Mouse (Mus musculus) heart, postnatal 0 days (tissue): Measurements from ENCODE around the gene Hist1h2bh. TPM values are rescaled to one million over a fixed set of nuclear protein-coding genes. Genes with fewer than 3 reads are reported as not detected.
A peak's percentile ranks its signal among the peaks of the same experiment; 100 is the strongest.
"Not testable (repeated sequence)": the region's sequence is repeated elsewhere in the genome, so short reads cannot be mapped to it uniquely, and the experiment has no call there.

Source experiments
- ATAC-seq: fragments of 200-750 bp; cut with Nextera tagmentation; 2 replicates; pipeline ENCODE4 v1.8.0; 2017; ENCODE audit warnings: low read depth, moderate number of reproducible peaks, moderate library complexity; ENCODE audit not compliant: insufficient read depth
- DNase-seq: peaks from one replicate; pipeline ENCODE4 v3.0.0-alpha.2; 2016; ENCODE audit warnings: low spot score
- H3K27ac ChIP-seq: fragments of 300-500 bp; sonication (generic); 2 replicates; pipeline ENCODE4 v1.5.1; 2014; ENCODE audit warnings: low read depth, mild to moderate bottlenecking
- H3K27me3 ChIP-seq: fragments of 300-500 bp; sonication (generic); 2 replicates; pipeline ENCODE4 v1.6.1; 2014; ENCODE audit warnings: low read length, mixed read lengths; ENCODE audit not compliant: control insufficient read depth, insufficient read depth
- H3K36me3 ChIP-seq: fragments of 300-500 bp; sonication (generic); replicated peaks from 2 replicates; pipeline ENCODE4 v1.6.1; 2014; ENCODE audit warnings: low read length, mixed read lengths; ENCODE audit not compliant: control insufficient read depth, insufficient read depth
- H3K4me1 ChIP-seq: fragments of 300-500 bp; sonication (generic); 2 replicates; pipeline ENCODE4 v1.6.1; 2014; ENCODE audit warnings: antibody characterized with exemption; ENCODE audit not compliant: control insufficient read depth, insufficient read depth
- H3K4me2 ChIP-seq: fragments of 300-500 bp; sonication (generic); 2 replicates; pipeline ENCODE4 v1.6.1; 2014; ENCODE audit warnings: low read depth, mild to moderate bottlenecking, low read length, moderate library complexity
- H3K4me3 ChIP-seq: fragments of 300-500 bp; sonication (generic); 2 replicates; pipeline ENCODE4 v1.5.1; 2014; ENCODE audit warnings: low read depth, low read length
- H3K9ac ChIP-seq: fragments of 300-500 bp; sonication (generic); replicated peaks from 2 replicates; pipeline ENCODE4 v1.6.1; 2014; ENCODE audit warnings: low read depth, low read length, mixed read lengths
- H3K9me3 ChIP-seq: fragments of 300-500 bp; sonication (generic); replicated peaks from 2 replicates; pipeline ENCODE4 v1.6.1; 2016; ENCODE audit warnings: low read length; ENCODE audit not compliant: control insufficient read depth
- CTCF ChIP-seq: IDR thresholded peaks from 2 replicates; pipeline ENCODE4 v1.5.1; 2016; ENCODE audit warnings: antibody characterized with exemption, control low read depth, low read depth
- EP300 ChIP-seq: IDR thresholded peaks from 2 replicates; pipeline ENCODE4 v1.6.1; 2016; ENCODE audit warnings: antibody characterized with exemption, low read depth
- WGBS: fragments of 180-500 bp; shearing (Covaris S2); extraction: QIAGEN DNeasy Blood & Tissue Kit; methylation state at CpG from one replicate; pipeline ENCODE4 v1.1.7; 2014; 5-methylcytosine and 5-hydroxymethylcytosine counted together
- polyA plus RNA-seq: library from polyadenylated mRNA; unstranded; fragments of >200 nt; fragmentation: Nextera tagmentation; extraction: Ambion mirVana; gene quantifications from 2 replicates; pipeline ENCODE4 v1.2.1, GENCODE M21; 2015
- total RNA-seq: library from RNA; depleted of rRNA; stranded (reverse); fragments of >200 nt; gene quantifications from 2 replicates; pipeline ENCODE4 v1.2.3, GENCODE M21; 2014; ENCODE audit warnings: low replicate concordance

Gene Hist1h2bh
- total and polyA plus RNA-seq, 2 experiments from 2014 or later = 0.31 to 82.5 TPM

DNA sequence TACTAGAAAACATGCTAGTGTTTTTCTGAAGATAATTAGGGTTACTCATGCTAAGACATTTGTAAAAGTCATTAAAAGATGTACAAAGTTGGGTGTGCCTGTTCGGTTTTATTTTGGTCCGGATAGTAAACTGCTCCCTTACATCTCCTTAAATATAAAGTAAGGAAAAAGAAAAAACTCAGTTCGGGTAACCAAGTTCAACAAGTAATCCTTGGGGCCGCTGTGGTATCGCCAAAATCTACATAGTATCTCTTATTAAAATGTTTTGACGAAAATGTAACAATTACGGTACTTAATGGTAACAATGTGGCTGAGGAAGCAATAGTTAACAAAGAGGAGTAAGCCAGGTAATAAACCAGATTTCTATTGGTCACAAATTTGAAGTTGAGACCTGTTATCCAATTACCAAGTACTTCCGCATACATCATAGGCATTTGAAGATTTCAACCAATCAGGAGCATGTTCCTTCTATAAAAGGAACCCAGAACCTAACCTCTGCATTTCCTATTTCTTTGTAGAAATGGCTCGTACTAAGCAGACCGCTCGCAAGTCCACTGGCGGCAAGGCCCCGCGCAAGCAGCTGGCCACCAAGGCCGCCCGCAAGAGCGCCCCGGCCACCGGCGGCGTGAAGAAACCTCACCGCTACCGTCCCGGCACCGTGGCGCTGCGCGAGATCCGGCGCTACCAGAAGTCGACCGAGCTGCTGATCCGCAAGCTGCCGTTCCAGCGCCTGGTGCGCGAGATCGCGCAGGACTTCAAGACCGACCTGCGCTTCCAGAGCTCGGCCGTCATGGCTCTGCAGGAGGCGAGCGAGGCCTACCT, 984 bp upstream of the Hist1h2bh start, which contains the start of gene Hist1h3f:
TSS of gene Hist1h3f (plus strand) at position 88 of the 822 bp plus-strand sequence.
- ATAC-seq (peak; percentile 88), DNase-seq (peak; percentile 98)
- TF ChIP-seq CTCF (no peak), EP300 (no peak)
- no peaks in the 10 kb centered on the region for H3K9me3 ChIP-seq
- under 1% methylated on average over 22 of the region's 45 CpGs for WGBS
- peak within 1 kb of the TSS; percentile 59 for H3K9ac ChIP-seq
- H3K27me3 ChIP-seq = no peaks in the 10 kb centered on the region
- H3K36me3 ChIP-seq = no peaks in the 10 kb centered on the region
- H3K27ac ChIP-seq = peak within 1 kb of the TSS; percentile 95
- no peaks in the 10 kb centered on the region for H3K4me1 ChIP-seq
- peak within 1 kb of the TSS; percentile 57 for H3K4me3 ChIP-seq
- peak within 1 kb of the TSS; percentile 81 for H3K4me2 ChIP-seq

DNA sequence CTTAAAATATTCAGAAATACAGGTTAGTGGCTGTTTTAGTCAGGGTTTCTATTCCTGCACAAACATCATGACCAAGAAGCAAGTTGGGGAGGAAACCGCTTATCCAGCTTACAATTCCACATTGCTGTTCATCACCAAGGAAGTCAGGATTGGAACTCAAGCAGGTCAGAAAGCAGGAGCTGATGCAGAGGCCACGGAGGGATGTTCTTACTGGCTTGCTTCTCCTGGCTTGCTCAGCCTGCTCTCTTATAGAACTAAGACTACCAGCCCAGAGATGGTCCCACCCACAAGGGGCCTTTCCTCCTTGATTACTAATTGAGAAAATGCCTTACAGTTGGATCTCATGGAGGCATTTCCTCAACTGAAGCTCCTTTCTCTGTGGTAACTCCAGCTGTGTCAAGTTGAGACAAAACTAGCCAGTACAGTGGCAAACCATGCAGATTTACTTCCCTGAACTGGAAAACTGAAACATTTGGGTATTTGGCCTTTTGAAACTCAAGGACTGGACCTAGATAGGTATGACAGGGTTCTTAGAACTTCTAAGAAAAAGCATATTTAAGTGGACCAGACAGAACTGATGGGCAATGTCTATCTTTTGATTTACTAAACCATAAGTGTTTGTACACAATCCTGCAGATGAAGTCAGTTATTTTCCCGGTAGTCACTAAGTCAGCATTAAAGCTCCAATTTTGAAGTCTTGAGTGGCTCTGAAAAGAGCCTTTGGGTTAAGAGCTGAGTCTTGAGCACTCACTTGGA, 789 bp downstream of the Hist1h2bh start:
- Histone ChIP-seq H3K4me3 (peak overlapping the region; percentile 55), H3K9ac (peak overlapping the region; percentile 58; the same call in 1 of the 2 replicates), H3K27ac (peak overlapping the region; percentile 89), H3K4me2 (peak overlapping the region; percentile 81)
- not testable (repeated sequence) for H3K9me3 ChIP-seq, H3K4me1 ChIP-seq, H3K27me3 ChIP-seq, DNase-seq, ATAC-seq, H3K36me3 ChIP-seq
- WGBS = 15% methylated on average over 3 of the region's 3 CpGs

GRCm38 (mm10) chr13:23541497-23541896, 1.7 kb downstream of the Hist1h2bh start:
- no peaks in the 10 kb centered on the region for H3K27me3 ChIP-seq
- H3K4me2 ChIP-seq = no peak overlapping the region
- H3K9me3 ChIP-seq = no peaks in the 10 kb centered on the region
- H3K4me1 ChIP-seq = no peaks in the 10 kb centered on the region
- 83% methylated on average over 3 of the region's 3 CpGs for WGBS
- no peak overlapping the region for H3K9ac ChIP-seq
- no peak for DNase-seq
- TF ChIP-seq CTCF (no peak), EP300 (no peak)
- no peak overlapping the region for H3K27ac ChIP-seq
- H3K4me3 ChIP-seq = no peak overlapping the region
- no peaks in the 10 kb centered on the region for H3K36me3 ChIP-seq
- ATAC-seq = no peak

DNA sequence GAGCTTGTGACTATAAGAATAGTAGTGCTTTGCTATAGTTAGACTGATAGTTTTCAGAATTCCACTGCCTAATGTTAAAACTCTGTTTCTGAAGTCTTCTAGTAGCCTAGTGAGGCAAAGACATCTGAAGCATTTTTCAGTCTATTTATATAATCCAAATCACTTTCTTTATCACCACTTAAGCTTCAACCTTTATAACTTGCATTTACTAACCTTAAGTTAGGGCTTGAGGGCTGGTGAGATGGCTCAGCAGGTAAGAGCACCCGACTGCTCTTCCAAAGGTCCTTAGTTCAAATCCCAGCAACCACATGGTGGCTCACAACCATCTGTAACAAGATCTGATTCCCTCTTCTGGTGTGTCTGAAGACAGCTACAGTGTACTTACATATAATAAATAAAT, 3.4 kb downstream of the Hist1h2bh start:
- WGBS = 58% methylated on average over 1 of the region's 1 CpGs

DNA sequence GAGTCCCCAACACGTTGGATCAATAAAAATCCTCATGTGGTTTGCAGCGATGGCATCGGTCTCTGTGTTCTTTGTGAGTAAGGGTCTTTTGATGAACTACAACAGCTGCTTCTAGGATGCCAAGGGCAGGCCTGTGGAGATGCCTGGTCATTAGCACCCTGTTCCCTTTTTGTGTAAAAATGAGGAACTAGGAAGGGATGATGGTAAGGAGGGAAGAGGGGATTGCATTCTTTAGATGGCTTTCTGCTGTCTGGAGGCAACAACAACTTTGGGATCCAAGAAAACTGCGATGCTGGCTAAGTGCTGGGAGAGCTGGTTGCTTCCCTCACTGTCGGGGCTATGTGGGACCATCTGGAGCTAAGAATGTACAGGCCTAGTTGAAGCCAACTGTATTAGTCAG, 4.9 kb downstream of the Hist1h2bh start:
- 82% methylated on average over 5 of the region's 5 CpGs for WGBS
- Histone ChIP-seq H3K36me3 (no peaks in the 10 kb centered on the region), H3K4me3 (no peak overlapping the region), H3K27ac (no peak overlapping the region), H3K4me1 (peaks cover 6% of the 10 kb centered on the region; the same call in 1 of the 2 replicates), H3K9ac (no peak overlapping the region), H3K27me3 (no peaks in the 10 kb centered on the region), H3K9me3 (no peaks in the 10 kb centered on the region), H3K4me2 (no peak overlapping the region)
- DNase-seq = no peak
- no peak for TF ChIP-seq EP300
- TF ChIP-seq CTCF = no peak
- ATAC-seq = no peak

More for the DNA sequence above, 3.4 kb downstream of the Hist1h2bh start:
- H3K9me3 ChIP-seq, H3K4me3 ChIP-seq, H3K27me3 ChIP-seq, H3K4me2 ChIP-seq, H3K9ac ChIP-seq, H3K4me1 ChIP-seq, DNase-seq, H3K36me3 ChIP-seq, ATAC-seq, H3K27ac ChIP-seq: not testable (repeated sequence)
